Mouse (Mus musculus) heart, postnatal 14 days (tissue): ENCODE data around the gene Best3. TPM values are rescaled to one million over a fixed set of nuclear protein-coding genes. Genes with fewer than 3 reads are reported as not detected.
A peak's percentile ranks its signal among the peaks of the same experiment; 100 is the strongest.

Experiments used
- DNase-seq, 2 experiments: peaks; one replicate each; pipeline ENCODE4 v3.0.0; 2021 to 2022
- intact Hi-C: fragments of 180-260 bp; cut with DNase I; formaldehyde crosslinking; loops from one replicate; pipeline ENCODE4 v1.15.1; 2025
- long read RNA-seq, 2 experiments: library from polyadenylated mRNA; stranded (forward); transcript quantifications; one replicate each; pipeline ENCODE4 v2.0.0; 2021
- total RNA-seq, 2 experiments: library from RNA; stranded (reverse); gene quantifications; 2 replicates each; pipeline ENCODE4 v1.2.3; 2021

The Best3 gene
- 1 to 10 TPM; 2.5 TPM for total RNA-seq
- long read RNA-seq, experiment 1, result 0 reads
- long read RNA-seq, experiment 2, result 0 reads

- DNase-seq, result no peak
These were observed at the start of gene Best3 for GRCm38 (mm10) chr10:116986264-116987082. TSS of gene Best3 (plus strand) at chr10:116986314.

DNA sequence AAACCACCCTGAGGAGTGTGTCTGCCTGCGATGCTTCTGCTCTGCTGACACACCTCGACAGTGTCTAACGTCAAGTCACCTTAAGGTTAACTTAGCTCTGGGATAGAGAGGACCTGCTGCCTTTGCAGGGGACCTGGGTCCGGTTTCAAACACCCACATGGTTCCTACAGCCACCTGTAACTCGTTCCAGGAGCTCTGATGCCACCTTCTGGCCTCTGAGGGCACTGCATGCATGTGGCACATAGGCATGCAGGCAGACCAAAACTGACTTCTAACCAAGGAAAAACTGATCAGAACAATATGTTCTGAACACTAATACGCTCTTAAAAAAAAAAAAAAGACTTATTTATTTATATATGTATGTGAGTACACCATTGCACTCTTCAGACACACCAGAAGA, 43.1 kb upstream of the Best3 start:
- DNase-seq, result peak in 1 of 2 experiments; percentile 29
- intact Hi-C loops, result loop anchor here (10.0 kb wide), 1 partner anchor 92 kb away; no protein-coding TSS in a partner anchor

More at GRCm38 (mm10) chr10:116986264-116987082, at the start of gene Best3:
- intact Hi-C loops, result no loop called here

DNA sequence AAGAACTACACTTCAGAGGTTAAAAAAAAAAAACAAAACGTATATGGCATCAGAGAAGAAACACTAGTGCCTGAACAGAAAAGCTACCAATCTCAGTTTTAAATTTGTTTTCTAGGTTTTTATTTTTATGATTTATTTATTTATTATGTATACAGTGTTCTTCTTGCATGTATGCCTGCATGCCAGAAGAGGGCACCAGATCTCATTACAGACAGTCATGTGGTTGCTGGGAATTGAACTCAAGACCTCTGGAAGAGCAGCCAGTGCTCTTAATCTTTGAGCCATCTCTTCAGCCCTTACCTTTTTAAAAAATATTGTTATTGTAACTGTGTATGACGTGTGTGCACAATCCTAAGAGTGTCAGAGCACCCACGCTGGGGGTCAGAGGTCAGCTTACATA, 42.0 kb upstream of the Best3 start:
- intact Hi-C loops, result loop anchor here (10.0 kb wide), 1 partner anchor 91 kb away; no protein-coding TSS in a partner anchor
- DNase-seq, result no peak

DNA sequence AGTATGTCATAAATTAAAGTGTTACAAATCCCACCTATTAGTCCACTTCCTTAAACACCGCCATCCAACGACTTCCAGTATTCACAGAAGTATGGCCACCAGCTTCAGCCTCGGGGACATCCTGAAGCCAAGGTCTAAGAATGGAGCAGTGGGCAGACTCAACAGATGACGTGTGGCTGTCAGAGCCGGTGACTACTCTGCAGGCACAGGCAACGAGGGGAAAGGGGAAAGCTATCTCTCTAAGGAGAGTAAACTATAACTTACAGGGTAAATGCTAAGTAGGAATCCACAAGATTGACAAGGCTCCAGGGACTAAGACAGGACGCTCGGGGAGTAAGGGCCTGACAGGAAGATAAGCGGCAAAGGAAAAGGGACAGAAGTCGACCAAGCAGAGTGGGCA, 41.2 kb upstream of the Best3 start:
- no peak for DNase-seq
- intact Hi-C loops, result loop anchor here (5.0 to 10.0 kb wide), 2 partner anchors 90 to 262 kb away; no protein-coding TSS in a partner anchor

DNA sequence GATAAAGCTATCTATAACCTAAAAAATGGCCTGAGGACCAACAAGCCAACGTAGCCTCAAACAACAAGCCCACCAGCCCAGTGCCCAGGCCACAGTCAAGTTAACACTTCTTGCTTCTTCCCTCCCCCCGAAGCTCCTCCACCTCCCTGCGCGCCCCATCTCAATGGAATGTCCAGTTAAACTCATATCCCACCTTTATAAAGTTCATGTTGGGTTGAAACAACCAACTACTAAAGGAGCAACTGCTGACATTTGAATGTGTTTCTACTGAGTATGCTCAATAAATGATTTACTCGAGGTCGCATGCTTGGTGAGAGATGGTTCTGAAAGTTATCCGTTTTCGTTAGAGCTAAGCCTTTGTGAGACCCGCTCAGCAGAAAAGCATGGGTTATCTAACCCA, 37.7 kb upstream of the Best3 start:
- no peak for DNase-seq
- intact Hi-C loops, result loop anchor here (5.0 to 10.0 kb wide), 2 partner anchors 86 to 259 kb away; no protein-coding TSS in a partner anchor

DNA sequence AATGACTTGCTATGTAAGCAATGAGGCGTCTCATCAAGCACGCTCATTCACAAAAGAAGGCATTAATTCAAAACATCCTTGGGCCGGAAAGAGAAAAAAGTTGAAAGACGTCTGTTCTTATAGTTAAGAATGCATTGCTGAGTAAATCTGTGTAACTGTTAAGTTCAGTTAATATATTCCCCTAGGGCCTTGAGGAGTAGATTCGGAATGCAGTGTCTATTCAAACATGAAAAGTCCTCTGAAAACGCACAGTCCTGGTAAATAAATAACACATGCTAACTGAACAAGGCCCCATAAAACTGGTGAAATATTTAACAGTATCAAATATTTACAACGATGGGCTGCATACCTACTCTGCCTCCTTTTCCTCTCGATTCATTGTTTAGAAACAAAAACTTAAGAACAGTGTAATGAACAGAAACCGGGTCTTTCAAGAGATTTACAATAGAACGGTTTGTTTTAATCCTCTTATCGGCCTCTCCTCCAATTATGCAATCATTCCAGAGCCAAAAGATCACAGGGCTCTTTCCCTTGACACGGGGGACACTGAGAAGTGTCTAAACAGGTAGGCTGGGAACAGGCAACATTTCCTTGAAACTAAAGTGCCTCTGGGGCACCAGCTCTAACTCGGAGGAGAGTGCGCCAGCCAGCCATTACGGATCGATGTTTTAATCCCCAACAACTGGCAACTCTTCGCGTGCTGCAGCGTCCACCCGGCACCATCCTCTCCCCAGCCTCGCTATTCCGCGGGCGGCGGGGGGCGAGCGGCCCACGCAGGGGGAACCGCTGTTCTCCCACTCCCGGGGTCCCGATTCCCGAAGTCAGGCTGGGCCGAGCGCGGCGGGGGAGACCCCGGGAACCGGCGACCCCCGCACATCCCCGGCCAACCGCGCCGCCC, 36.8 kb upstream of the Best3 start:
- intact Hi-C loops, result loop anchor here (5.0 to 10.0 kb wide), 2 partner anchors 85 to 258 kb away; no protein-coding TSS in a partner anchor
- no peak for DNase-seq

DNA sequence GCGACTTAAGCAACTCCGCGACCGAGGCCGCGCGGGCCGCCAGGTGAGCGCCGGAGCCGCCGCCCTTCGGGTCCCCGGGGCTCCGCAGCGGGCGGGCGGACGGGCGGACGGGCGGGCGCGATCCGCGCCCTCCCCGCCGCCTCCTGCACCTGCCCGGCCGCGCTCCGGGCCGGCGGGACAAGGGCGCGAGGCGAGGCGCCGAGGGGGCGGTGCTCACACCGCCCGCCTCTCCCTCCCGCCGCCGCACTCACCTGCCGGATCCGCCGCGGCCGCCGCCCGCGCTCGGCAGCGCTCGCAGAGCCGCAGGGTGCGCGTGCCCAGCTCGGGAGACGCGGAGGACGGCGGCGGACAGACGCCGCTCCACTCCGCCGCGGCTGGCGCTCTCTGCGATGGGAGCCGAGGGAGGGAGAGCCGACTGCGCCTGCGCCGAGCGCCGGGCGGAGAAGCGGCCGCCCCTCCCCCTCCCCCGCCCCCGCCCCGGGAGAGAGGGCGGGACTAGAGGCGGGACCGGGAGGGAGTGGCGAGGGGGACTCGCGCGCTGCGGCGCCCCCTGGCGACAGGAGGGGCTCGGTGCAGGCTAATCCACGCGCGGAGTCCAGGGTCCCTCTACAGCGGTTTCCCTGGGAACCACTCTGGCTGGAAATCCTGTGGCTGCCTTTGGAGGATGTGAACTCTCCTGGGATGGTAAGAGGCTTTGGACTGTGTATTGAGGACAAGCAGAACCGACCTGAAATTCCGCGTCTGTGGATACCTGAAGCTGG, 35.9 kb upstream of the Best3 start, which contains the start of gene Rab3ip:
Rab3ip (minus strand) TSS at position 761 of the 761 bp plus-strand sequence.
- intact Hi-C loops, result no loop called here
- peak; percentile 96 to 97 for DNase-seq

- intact Hi-C loops, result no loop called here
- DNase-seq, result no peak
These were observed 35.2 kb upstream of the Best3 start for GRCm38 (mm10) chr10:116950886-116951285.

DNA sequence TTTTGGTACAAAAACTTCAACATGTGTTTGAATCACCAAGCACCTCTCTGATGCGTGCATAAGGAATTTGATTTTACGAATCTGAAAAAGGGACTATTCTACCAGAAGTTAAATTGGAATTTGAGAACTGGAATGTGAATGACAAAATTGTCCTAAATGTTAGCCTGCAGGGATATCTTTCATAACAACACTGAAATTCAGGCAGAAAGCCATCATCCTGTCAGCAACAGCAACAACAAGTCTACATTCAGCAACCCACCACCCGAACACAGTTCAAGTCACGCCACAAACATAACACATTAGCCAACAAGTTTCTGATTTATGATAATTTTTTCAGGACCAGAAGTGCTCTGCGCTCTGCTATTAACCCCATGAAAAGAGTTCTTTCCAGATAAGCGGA, 30.9 kb upstream of the Best3 start:
- no peak for DNase-seq
- intact Hi-C loops, result no loop called here

- no peak for DNase-seq
- intact Hi-C loops, result no loop called here
These were observed 29.5 kb upstream of the Best3 start for GRCm38 (mm10) chr10:116956483-116957158.

GRCm38 (mm10) chr10:116957867-116958551, 28.1 kb upstream of the Best3 start:
- no peak for DNase-seq
- intact Hi-C loops, result no loop called here

DNA sequence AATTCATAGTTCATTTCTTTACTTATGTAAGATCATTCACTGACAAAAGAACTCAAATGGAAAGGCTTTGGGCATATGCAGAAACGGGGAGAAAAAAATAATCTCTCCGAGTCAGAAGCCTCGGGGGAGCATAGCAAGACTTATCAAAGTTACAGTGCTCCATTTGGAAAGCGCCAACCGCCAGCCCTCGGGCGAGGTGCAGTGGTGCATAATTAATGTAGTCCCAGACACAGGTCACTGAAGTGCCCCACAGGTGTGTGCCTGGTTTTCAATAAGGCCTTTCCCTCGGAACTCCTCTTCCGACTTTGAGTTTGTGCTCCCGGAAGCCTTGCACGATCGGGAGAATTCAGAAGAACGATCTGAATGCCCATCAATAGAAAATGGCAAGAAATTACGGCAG, 24.0 kb upstream of the Best3 start:
- DNase-seq, result no peak
- intact Hi-C loops, result no loop called here

- intact Hi-C loops, result no loop called here
These were observed 23.3 kb upstream of the Best3 start for GRCm38 (mm10) chr10:116962803-116963202.

DNA sequence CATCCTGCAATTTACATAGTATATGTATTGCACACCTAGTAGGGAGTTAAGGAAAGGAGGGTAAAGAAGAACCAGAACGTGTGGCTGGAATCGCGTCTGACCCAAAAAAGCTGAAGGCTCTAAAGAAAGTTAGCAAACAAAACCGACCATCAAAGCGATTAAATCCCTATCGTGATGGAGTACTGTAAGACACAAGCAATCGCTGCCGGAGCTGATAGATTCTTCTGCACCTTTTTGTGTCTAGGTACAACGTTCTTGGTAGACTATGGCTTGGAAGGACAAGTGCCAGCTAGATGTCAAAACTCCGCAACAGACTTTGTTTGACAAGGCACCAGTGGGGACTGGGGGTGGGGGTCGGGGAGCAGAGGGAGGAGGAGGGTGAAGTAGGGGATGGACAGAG, 22.0 kb upstream of the Best3 start:
- intact Hi-C loops, result no loop called here

More at GRCm38 (mm10) chr10:116962803-116963202, 23.3 kb upstream of the Best3 start:
- DNase-seq, result no peak

GRCm38 (mm10) chr10:116964571-116964970, 21.5 kb upstream of the Best3 start:
- DNase-seq, result no peak
- intact Hi-C loops, result no loop called here

More for the DNA sequence above, 22.0 kb upstream of the Best3 start:
- DNase-seq, result no peak

DNA sequence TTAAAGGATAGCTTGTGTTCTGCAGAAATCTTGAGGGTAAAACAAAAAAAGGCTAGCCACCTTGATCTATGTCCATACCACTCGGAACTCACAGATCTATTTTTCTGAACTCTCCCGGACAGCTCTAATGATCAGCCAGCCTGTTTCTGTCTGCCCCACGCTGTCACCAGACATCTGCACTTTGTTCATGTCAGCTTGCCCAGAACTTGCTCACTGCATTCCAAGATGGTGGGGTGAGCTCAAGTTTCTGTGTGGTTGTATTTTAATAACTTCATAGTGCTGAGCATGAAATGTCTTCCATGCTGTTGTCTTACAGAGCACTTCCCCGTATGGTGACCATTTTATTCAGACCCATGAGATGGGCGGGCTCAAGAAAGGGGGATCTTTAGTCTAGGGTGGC, 20.8 kb upstream of the Best3 start:
- intact Hi-C loops, result no loop called here
- peak in 1 of 2 experiments; percentile 57 for DNase-seq

GRCm38 (mm10) chr10:116966065-116966464, 20.0 kb upstream of the Best3 start:
- intact Hi-C loops, result no loop called here
- DNase-seq, result peak in 1 of 2 experiments; percentile 16

DNA sequence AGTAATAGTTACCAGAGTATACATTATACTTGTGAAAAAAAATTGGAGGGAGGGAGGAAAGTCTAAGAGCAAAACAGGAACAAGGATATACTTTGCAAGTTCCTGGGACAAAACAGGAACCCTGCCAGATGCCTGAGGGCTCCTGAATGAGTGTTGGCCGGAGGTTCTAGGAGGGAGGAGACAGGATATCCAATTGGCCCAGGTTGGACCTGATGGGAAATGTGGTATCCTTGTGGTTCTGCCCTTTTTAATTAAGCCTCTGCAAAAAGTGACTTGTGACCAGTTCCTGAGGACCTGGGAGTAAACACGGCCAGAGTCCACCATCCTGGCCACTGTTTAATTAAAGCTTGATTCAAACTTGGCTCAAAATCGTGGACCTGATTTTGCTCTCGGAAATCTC, 17.4 kb upstream of the Best3 start:
- DNase-seq, result no peak
- intact Hi-C loops, result no loop called here

- DNase-seq, result no peak
- intact Hi-C loops, result no loop called here
These were observed 13.6 kb upstream of the Best3 start, which contains the start of gene Gm10271 for GRCm38 (mm10) chr10:116972509-116972908. TSS of gene Gm10271 (minus strand) at chr10:116972609.
